Mouse (Mus musculus) C2C12 (cell line): ENCODE data around the gene Srprb. TPM values are rescaled to one million over a fixed set of nuclear protein-coding genes. Genes with fewer than 3 reads are reported as not detected.

Source experiments
- H3K27me3 ChIP-seq: one replicate; pipeline ENCODE4 v1.6.1; 2011; ENCODE audit not compliant: control insufficient read depth, insufficient read depth, insufficient read length
- H3K36me3 ChIP-seq: one replicate; pipeline ENCODE4 v1.6.1; 2011; ENCODE audit not compliant: control insufficient read depth, insufficient read depth
- H3K4me3 ChIP-seq: one replicate; pipeline ENCODE4 v1.5.1; 2011; ENCODE audit warnings: mild to moderate bottlenecking, control low read depth; ENCODE audit not compliant: poor library complexity, insufficient read depth, severe bottlenecking
- H3K79me2 ChIP-seq: one replicate; pipeline ENCODE4 v1.6.1; 2011; ENCODE audit not compliant: control insufficient read depth, insufficient read depth
- H3K79me3 ChIP-seq: one replicate; pipeline ENCODE4 v1.6.1; 2011; ENCODE audit warnings: low read depth, control low read depth
- H3ac ChIP-seq: one replicate; pipeline ENCODE3; 2011; ENCODE audit warnings: low read depth; ENCODE audit not compliant: control insufficient read depth, insufficient read length
- CEBPB ChIP-seq: IDR thresholded peaks from one replicate; pipeline ENCODE4 v1.6.1; 2011; ENCODE audit warnings: low read depth, mild to moderate bottlenecking, control low read depth, moderate library complexity
- CTCF ChIP-seq: IDR thresholded peaks from one replicate; pipeline ENCODE4 v1.5.1; 2011; ENCODE audit not compliant: control insufficient read depth, insufficient read depth, insufficient read length
- FOSL1 ChIP-seq: IDR thresholded peaks from one replicate; pipeline ENCODE4 v1.8.0; 2011; ENCODE audit warnings: mild to moderate bottlenecking, low read length; ENCODE audit not compliant: poor library complexity, insufficient read depth, severe bottlenecking
- MAX ChIP-seq: IDR thresholded peaks from one replicate; pipeline ENCODE4 v1.6.1; 2011; ENCODE audit warnings: mild to moderate bottlenecking, control low read depth
- MYOD1 ChIP-seq: IDR thresholded peaks from one replicate; pipeline ENCODE4 v1.6.1; 2011; ENCODE audit warnings: low read depth; ENCODE audit not compliant: control insufficient read depth, insufficient read length
- MYOG ChIP-seq: IDR thresholded peaks from one replicate; pipeline ENCODE4 v1.6.1; 2011; ENCODE audit not compliant: control insufficient read depth, insufficient read length; ENCODE audit errors: extremely low read depth
- USF1 ChIP-seq: IDR thresholded peaks from one replicate; pipeline ENCODE4 v1.6.1; 2011; ENCODE audit warnings: low read depth, mild to moderate bottlenecking, control low read depth, moderate library complexity
- polyA plus RNA-seq: library from polyadenylated mRNA; unstranded; fragments of >200 nt; fragmentation: generic; extraction: Trizol; gene quantifications from one replicate; pipeline ENCODE4 v1.2.1, GENCODE M21; 2012; ENCODE audit warnings: missing spikeins

Gene Srprb
- polyA plus RNA-seq, 1 experiment = 66.8 TPM

GRCm38 (mm10) chr9:103207846-103208245 lies 5.9 kb upstream of the Srprb start:
- H3K79me2 ChIP-seq = no peaks in the 10 kb centered on the region
- peaks cover 17% of the 10 kb centered on the region for H3K27me3 ChIP-seq
- H3K36me3 ChIP-seq = no peaks in the 10 kb centered on the region
- H3K4me3 ChIP-seq = no peak overlapping the region
- no peak for TF ChIP-seq CEBPB
- TF ChIP-seq CTCF = peak; percentile 64
- TF ChIP-seq MYOG = no peak
- no peak for TF ChIP-seq FOSL1
- no peak for TF ChIP-seq USF1
- no peak for TF ChIP-seq MYOD1
- no peak overlapping the region for H3ac ChIP-seq
- no peaks in the 10 kb centered on the region for H3K79me3 ChIP-seq

DNA sequence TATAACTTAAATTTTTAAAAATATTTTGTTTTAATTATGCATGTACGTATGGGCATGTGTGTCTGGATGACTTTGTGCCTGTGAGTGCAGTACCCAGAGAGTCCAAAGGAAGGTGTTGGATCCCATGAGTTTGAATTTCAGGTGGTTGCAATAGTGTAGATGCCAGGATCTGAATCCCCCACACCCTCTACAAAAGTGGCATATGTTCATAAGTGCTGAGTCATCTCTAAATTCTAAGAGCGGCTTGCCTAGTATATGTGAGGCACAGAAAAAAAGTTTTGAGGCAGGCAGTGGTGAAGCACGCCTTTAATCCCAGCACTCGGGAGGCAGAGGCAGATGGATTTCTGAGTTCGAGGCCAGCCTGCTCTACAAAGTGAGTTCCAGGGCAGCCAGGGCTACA lies 3.8 kb upstream of the Srprb start:
- H3ac ChIP-seq = no peak overlapping the region
- peaks cover 8% of the 10 kb centered on the region for H3K27me3 ChIP-seq
- no peak for TF ChIP-seq MYOD1
- TF ChIP-seq CTCF = no peak
- TF ChIP-seq MAX = no peak
- H3K36me3 ChIP-seq = no peaks in the 10 kb centered on the region
- H3K79me2 ChIP-seq = peaks cover 10% of the 10 kb centered on the region
- no peak overlapping the region for H3K4me3 ChIP-seq
- peaks cover 7% of the 10 kb centered on the region for H3K79me3 ChIP-seq

GRCm38 (mm10) chr9:103188416-103188815 lies 13.5 kb downstream of the Srprb start:
- no peaks in the 10 kb centered on the region for H3K27me3 ChIP-seq
- H3K4me3 ChIP-seq = no peak overlapping the region
- no peak overlapping the region for H3ac ChIP-seq
- TF ChIP-seq MYOG (no peak), FOSL1 (no peak), MYOD1 (no peak), CEBPB (no peak), MAX (no peak)
- no peaks in the 10 kb centered on the region for H3K79me3 ChIP-seq
- H3K36me3 ChIP-seq = peaks cover 25% of the 10 kb centered on the region
- H3K79me2 ChIP-seq = no peaks in the 10 kb centered on the region

DNA sequence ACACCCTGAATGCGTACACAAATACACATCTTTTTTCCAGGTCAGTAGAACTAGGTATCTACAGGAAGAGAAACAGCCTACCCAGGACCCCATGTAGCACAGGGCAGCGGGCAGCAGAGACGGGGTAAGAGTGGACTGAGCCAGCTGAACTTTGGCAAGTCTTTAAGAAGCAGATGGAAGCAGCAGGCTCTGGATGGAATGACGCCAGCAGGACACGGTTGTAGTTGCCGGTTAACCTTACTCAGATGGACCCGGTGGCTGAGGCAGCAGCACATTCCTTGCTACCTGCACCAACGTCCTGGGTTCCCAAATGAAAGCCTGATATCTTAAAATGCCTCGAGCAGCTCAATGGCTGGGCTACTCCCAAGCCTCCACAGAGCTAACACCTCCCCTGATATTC lies 15.2 kb downstream of the Srprb start:
- H3K27me3 ChIP-seq = no peaks in the 10 kb centered on the region
- H3K79me3 ChIP-seq = no peaks in the 10 kb centered on the region
- peaks cover 14% of the 10 kb centered on the region for H3K36me3 ChIP-seq
- no peaks in the 10 kb centered on the region for H3K79me2 ChIP-seq
- no peak for TF ChIP-seq USF1
- TF ChIP-seq MYOG = no peak
- no peak for TF ChIP-seq MYOD1
- TF ChIP-seq MAX = no peak
- H3K4me3 ChIP-seq = no peak overlapping the region
- no peak overlapping the region for H3ac ChIP-seq

- H3ac ChIP-seq = no peak overlapping the region
- TF ChIP-seq CEBPB (no peak), CTCF (no peak), MAX (no peak), USF1 (no peak), MYOD1 (no peak), MYOG (no peak), FOSL1 (no peak)
- H3K79me2 ChIP-seq = no peaks in the 10 kb centered on the region
- H3K79me3 ChIP-seq = no peaks in the 10 kb centered on the region
- H3K36me3 ChIP-seq = peaks cover 13% of the 10 kb centered on the region
- no peak overlapping the region for H3K4me3 ChIP-seq
- no peaks in the 10 kb centered on the region for H3K27me3 ChIP-seq
Measured at GRCm38 (mm10) chr9:103185946-103186345, 16.0 kb downstream of the Srprb start.

DNA sequence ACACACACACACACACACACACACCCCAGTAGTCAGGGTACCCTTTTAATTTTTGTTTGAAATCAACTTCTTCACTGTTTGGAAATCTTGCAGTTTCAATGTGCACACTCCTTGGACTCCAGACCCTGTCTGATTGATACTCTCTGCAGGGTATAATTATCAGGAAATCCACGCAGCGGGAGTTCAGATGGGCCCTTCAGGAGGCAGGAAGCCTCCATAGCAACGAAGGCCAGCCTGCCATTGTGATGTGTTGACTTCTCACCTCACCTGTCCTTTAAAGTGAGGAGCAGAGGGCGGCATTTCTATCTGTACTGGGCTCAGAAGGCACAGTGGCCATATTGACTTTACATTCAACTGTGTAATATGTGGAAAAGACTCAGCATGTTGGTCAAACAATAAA lies 17.1 kb downstream of the Srprb start:
- Histone ChIP-seq H3ac (no peak overlapping the region), H3K36me3 (peaks cover 4% of the 10 kb centered on the region), H3K4me3 (no peak overlapping the region), H3K79me2 (no peaks in the 10 kb centered on the region), H3K27me3 (no peaks in the 10 kb centered on the region), H3K79me3 (no peaks in the 10 kb centered on the region)
- no peak for TF ChIP-seq FOSL1
- no peak for TF ChIP-seq USF1
- TF ChIP-seq MAX = no peak
- TF ChIP-seq MYOD1 = no peak
- TF ChIP-seq CTCF = no peak
- TF ChIP-seq MYOG = no peak
- TF ChIP-seq CEBPB = no peak

- Histone ChIP-seq H3K79me3 (no peaks in the 10 kb centered on the region), H3K36me3 (no peaks in the 10 kb centered on the region), H3K4me3 (no peak overlapping the region), H3K79me2 (no peaks in the 10 kb centered on the region), H3K27me3 (no peaks in the 10 kb centered on the region), H3ac (no peak overlapping the region)
- TF ChIP-seq CTCF (no peak), CEBPB (no peak), MAX (no peak), FOSL1 (no peak), MYOG (no peak), USF1 (no peak), MYOD1 (no peak)
Measured at GRCm38 (mm10) chr9:103181886-103182285, 20.1 kb downstream of the Srprb start.
